Mouse (Mus musculus): ENCODE measurements around the gene Ehd1. TPM values are rescaled to one million over a fixed set of nuclear protein-coding genes. Genes with fewer than 3 reads are reported as not detected.

Gene Ehd1
- polyA plus RNA-seq, 1 experiment: 433 TPM

GRCm38 (mm10) chr19:6231036-6231435 is 45.5 kb upstream of the Ehd1 start:
- Histone ChIP-seq H3K4me3 (no peak overlapping the region), H3K4me2 (ENCODE audit: low read depth) (no peak overlapping the region), H3K27me3 (ENCODE audit: control insufficient read depth, insufficient read depth, insufficient read length) (no peaks in the 10 kb centered on the region), H3K79me2 (ENCODE audit: control insufficient read depth, insufficient read depth) (peaks cover 5% of the 10 kb centered on the region), H3K36me3 (ENCODE audit: control insufficient read depth, insufficient read depth) (peaks cover 6% of the 10 kb centered on the region), H3ac (ENCODE audit: control insufficient read depth, insufficient read length) (no peak overlapping the region)
- TF ChIP-seq E2F4 (IDR thresholded peaks at IDR 0.05; ENCODE audit: insufficient read depth) (no peak), USF1 (IDR thresholded peaks at IDR 0.05; ENCODE audit: low read depth) (no peak), POLR2A (IDR thresholded peaks at IDR 0.05; ENCODE audit: insufficient read length, low read depth) (no peak), MAX (IDR thresholded peaks at IDR 0.05; ENCODE audit: low read depth) (no peak), TCF3 (IDR thresholded peaks at IDR 0.05; ENCODE audit: insufficient read length, low read depth) (no peak), MYOG (IDR thresholded peaks at IDR 0.05; ENCODE audit: control insufficient read depth in 1 of 3, insufficient read depth in 1 of 3, insufficient read length in 2 of 3, low read depth in 2 of 3) (no peak), POLR2AphosphoS2 (IDR thresholded peaks at IDR 0.05; ENCODE audit: insufficient read length, low read depth) (no peak), SRF (IDR thresholded peaks at IDR 0.05; ENCODE audit: control insufficient read depth, insufficient read length, low read depth) (no peak), CEBPB (IDR thresholded peaks at IDR 0.05; ENCODE audit: insufficient read depth, poor library complexity, severe bottlenecking) (no peak)

- no peak overlapping the region for H3K4me2 ChIP-seq (ENCODE audit: low read depth)
- no peaks in the 10 kb centered on the region for H3K27me3 ChIP-seq (ENCODE audit: control insufficient read depth, insufficient read depth, insufficient read length)
- peaks cover 6% of the 10 kb centered on the region for H3K36me3 ChIP-seq (ENCODE audit: control insufficient read depth, insufficient read depth)
- H3ac ChIP-seq (ENCODE audit: control insufficient read depth, insufficient read length): no peak overlapping the region
- H3K4me3 ChIP-seq: no peak overlapping the region
- peaks cover 5% of the 10 kb centered on the region for H3K79me2 ChIP-seq (ENCODE audit: control insufficient read depth, insufficient read depth)
- TF ChIP-seq TCF12 (IDR thresholded peaks at IDR 0.05; ENCODE audit: insufficient read depth, poor library complexity, severe bottlenecking): no peak
- no peak for TF ChIP-seq USF1 (IDR thresholded peaks at IDR 0.05; ENCODE audit: low read depth)
- no peak for TF ChIP-seq POLR2A (IDR thresholded peaks at IDR 0.05; ENCODE audit: insufficient read length, low read depth)
- TF ChIP-seq MYOD1 (IDR thresholded peaks at IDR 0.05; ENCODE audit: control insufficient read depth in 1 of 3, insufficient read length in 2 of 3, low read depth in 2 of 3): no peak
- no peak for TF ChIP-seq CEBPB (IDR thresholded peaks at IDR 0.05; ENCODE audit: insufficient read depth, poor library complexity, severe bottlenecking)
- TF ChIP-seq E2F4 (IDR thresholded peaks at IDR 0.05; ENCODE audit: insufficient read depth): no peak
- no peak for TF ChIP-seq TCF3 (IDR thresholded peaks at IDR 0.05; ENCODE audit: insufficient read length, low read depth)
- no peak for TF ChIP-seq POLR2AphosphoS2 (IDR thresholded peaks at IDR 0.05; ENCODE audit: insufficient read length, low read depth)
- no peak for TF ChIP-seq REST (IDR thresholded peaks at IDR 0.05; ENCODE audit: insufficient read depth, insufficient read length)
- TF ChIP-seq SRF (IDR thresholded peaks at IDR 0.05; ENCODE audit: control insufficient read depth, insufficient read length, low read depth): no peak
- no peak for TF ChIP-seq MYOG (IDR thresholded peaks at IDR 0.05; ENCODE audit: control insufficient read depth in 1 of 3, insufficient read depth in 1 of 3, insufficient read length in 2 of 3, low read depth in 2 of 3)
- no peak for TF ChIP-seq MAX (IDR thresholded peaks at IDR 0.05; ENCODE audit: low read depth)
Observed at GRCm38 (mm10) chr19:6233647-6234046, 42.9 kb upstream of the Ehd1 start.

- H3K4me2 ChIP-seq (ENCODE audit: low read depth): peak overlapping the region; percentile 79
- no peak for TF ChIP-seq MAX (IDR thresholded peaks at IDR 0.05; ENCODE audit: low read depth)
- no peak for TF ChIP-seq POLR2AphosphoS2 (IDR thresholded peaks at IDR 0.05; ENCODE audit: insufficient read length, low read depth)
- TF ChIP-seq E2F4 (IDR thresholded peaks at IDR 0.05; ENCODE audit: insufficient read depth): no peak
- TF ChIP-seq SRF (IDR thresholded peaks at IDR 0.05; ENCODE audit: control insufficient read depth, insufficient read length, low read depth): no peak
- no peak for TF ChIP-seq MYOD1 (IDR thresholded peaks at IDR 0.05; ENCODE audit: control insufficient read depth in 1 of 3, insufficient read length in 2 of 3, low read depth in 2 of 3)
- no peaks in the 10 kb centered on the region for H3K27me3 ChIP-seq (ENCODE audit: control insufficient read depth, insufficient read depth, insufficient read length)
- H3K36me3 ChIP-seq (ENCODE audit: control insufficient read depth, insufficient read depth): peaks cover 6% of the 10 kb centered on the region
- peak overlapping the region; percentile 59 for H3K4me3 ChIP-seq
- peak overlapping the region; percentile 48 for H3ac ChIP-seq (ENCODE audit: control insufficient read depth, insufficient read length)
- peaks cover 5% of the 10 kb centered on the region for H3K79me2 ChIP-seq (ENCODE audit: control insufficient read depth, insufficient read depth)
Observed at GRCm38 (mm10) chr19:6234337-6235083, 42.0 kb upstream of the Ehd1 start.

- H3K27me3 ChIP-seq (ENCODE audit: control insufficient read depth, insufficient read depth, insufficient read length): no peaks in the 10 kb centered on the region
- H3ac ChIP-seq (ENCODE audit: control insufficient read depth, insufficient read length): peak within 1 kb of the TSS; percentile 48
- TF ChIP-seq MAX (IDR thresholded peaks at IDR 0.05; ENCODE audit: low read depth) (no peak), CEBPB (IDR thresholded peaks at IDR 0.05; ENCODE audit: insufficient read depth, poor library complexity, severe bottlenecking) (no peak), MYOG (IDR thresholded peaks at IDR 0.05; ENCODE audit: control insufficient read depth in 1 of 3, insufficient read depth in 1 of 3, insufficient read length in 2 of 3, low read depth in 2 of 3) (peak in 2 of 3 experiments; percentile 58 to 80), SRF (IDR thresholded peaks at IDR 0.05; ENCODE audit: control insufficient read depth, insufficient read length, low read depth) (no peak), E2F4 (IDR thresholded peaks at IDR 0.05; ENCODE audit: insufficient read depth) (no peak), USF1 (IDR thresholded peaks at IDR 0.05; ENCODE audit: low read depth) (no peak), REST (IDR thresholded peaks at IDR 0.05; ENCODE audit: insufficient read depth, insufficient read length) (no peak), POLR2A (IDR thresholded peaks at IDR 0.05; ENCODE audit: insufficient read length, low read depth) (peak; percentile 92), TCF3 (IDR thresholded peaks at IDR 0.05; ENCODE audit: insufficient read length, low read depth) (peak; percentile 16), MYOD1 (IDR thresholded peaks at IDR 0.05; ENCODE audit: control insufficient read depth in 1 of 3, insufficient read length in 2 of 3, low read depth in 2 of 3) (peak in 2 of 3 experiments; percentile 19 to 80), POLR2AphosphoS2 (IDR thresholded peaks at IDR 0.05; ENCODE audit: insufficient read length, low read depth) (peak; percentile 90)
- peak within 1 kb of the TSS; percentile 59 for H3K4me3 ChIP-seq
- H3K36me3 ChIP-seq (ENCODE audit: control insufficient read depth, insufficient read depth): peaks cover 6% of the 10 kb centered on the region
- H3K4me2 ChIP-seq (ENCODE audit: low read depth): peak within 1 kb of the TSS; percentile 95
- peaks cover 5% of the 10 kb centered on the region for H3K79me2 ChIP-seq (ENCODE audit: control insufficient read depth, insufficient read depth)
Observed at GRCm38 (mm10) chr19:6235084-6236052, 41.2 kb upstream of the Ehd1 start, which contains the start of gene Ppp2r5b. Gene Ppp2r5b (minus strand): TSS chr19:6235872.

All from myocyte (in vitro differentiated cells).